Mouse (Mus musculus): ENCODE data around the gene Prkar1a.

DNA sequence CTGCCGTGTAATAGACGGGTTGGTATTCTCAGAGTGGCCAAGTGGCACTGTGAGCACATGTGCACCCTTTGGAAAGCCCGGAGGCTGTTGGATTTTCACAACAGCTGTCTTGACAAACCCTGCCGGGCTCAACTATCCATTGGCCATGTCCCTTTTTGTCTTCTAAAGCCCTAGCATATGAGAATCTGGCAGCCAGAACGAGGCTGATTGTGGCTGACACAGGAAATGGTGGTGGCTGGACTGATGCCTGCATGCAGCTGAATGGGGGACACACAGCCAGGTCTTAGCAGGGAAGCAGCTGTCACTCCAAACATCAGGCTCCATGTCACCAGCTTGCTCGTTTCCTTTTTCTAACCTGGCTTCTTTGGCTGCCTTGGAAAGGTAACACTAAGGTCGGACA lies 695 bp upstream of the Prkar1a start:
- no peak for TF ChIP-seq CTCF (IDR thresholded peaks at IDR 0.05; ENCODE audit: low read depth, low read length)
- no peak for TF ChIP-seq POLR2A (IDR thresholded peaks at IDR 0.05; ENCODE audit: extremely low read depth, insufficient read depth, low read length)
